Mouse (Mus musculus) cerebellum, adult 2 months (tissue): ENCODE measurements around the gene Polr3gl.

Experiments used
- CTCF ChIP-seq: fragments of 200-500 bp; IDR thresholded peaks from 2 replicates; pipeline ENCODE4 v1.5.1; 2011; ENCODE audit warnings: low read depth, mild to moderate bottlenecking, control low read depth, low read length, moderate library complexity, borderline replicate concordance; ENCODE audit not compliant: insufficient read depth
- POLR2A ChIP-seq: fragments of 200-500 bp; IDR thresholded peaks from 2 replicates; pipeline ENCODE4 v1.6.1; 2011; ENCODE audit warnings: low read length, control low read depth, borderline replicate concordance; ENCODE audit not compliant: insufficient read depth

DNA sequence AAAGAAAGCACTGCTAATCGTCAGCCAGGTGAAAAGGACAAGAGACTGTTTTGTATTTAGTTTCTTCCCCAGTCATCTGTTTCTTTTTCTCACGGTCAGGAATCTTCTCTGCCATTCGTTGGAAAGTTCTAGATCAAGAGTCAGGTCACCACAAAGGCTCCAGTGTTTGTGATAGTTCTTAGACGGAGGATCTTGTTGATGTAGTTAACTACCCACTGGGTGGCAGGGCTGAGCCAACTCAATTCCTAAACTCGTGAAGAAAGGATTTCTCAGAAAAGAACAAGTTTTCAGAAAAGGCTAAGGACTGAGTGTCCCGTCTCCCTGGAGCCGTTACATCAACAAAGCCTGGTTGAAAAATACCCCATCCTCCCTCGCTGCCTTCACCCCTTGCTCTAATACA, 42.8 kb downstream of the Polr3gl start:
- TF ChIP-seq POLR2A = no peak
- peak; percentile 30; the same call in 1 of the 2 replicates for TF ChIP-seq CTCF
